Mouse (Mus musculus) kidney, postnatal 0 days (tissue): ENCODE results near the gene Creld1. TPM values are rescaled to one million over a fixed set of nuclear protein-coding genes. Genes with fewer than 3 reads are reported as not detected.

Source experiments
- ATAC-seq: fragments of 200-750 bp; cut with Nextera tagmentation; replicated peaks from 2 replicates; pipeline ENCODE4 v1.8.0; 2017; ENCODE audit warnings: low read depth, moderate number of reproducible peaks, moderate TSS enrichment, moderate library complexity; ENCODE audit not compliant: low FRiP score
- DNase-seq: peaks from one replicate; pipeline ENCODE4 v3.0.0-alpha.2; 2016; ENCODE audit warnings: low spot score
- H3K27ac ChIP-seq: fragments of 300-500 bp; sonication (generic); 2 replicates; pipeline ENCODE4 v1.5.1; 2014; ENCODE audit warnings: mild to moderate bottlenecking
- H3K27me3 ChIP-seq: fragments of 300-500 bp; sonication (generic); 2 replicates; pipeline ENCODE4 v1.6.1; 2014; ENCODE audit warnings: low read length, mixed read lengths; ENCODE audit not compliant: insufficient read depth
- H3K36me3 ChIP-seq: fragments of 300-500 bp; sonication (generic); 2 replicates; pipeline ENCODE4 v1.6.1; 2014; ENCODE audit warnings: low read length, mixed read lengths; ENCODE audit not compliant: insufficient read depth
- H3K4me1 ChIP-seq: fragments of 300-500 bp; sonication (generic); replicated peaks from 2 replicates; pipeline ENCODE4 v1.6.1; 2014; ENCODE audit warnings: antibody characterized with exemption, low read length, mixed read lengths; ENCODE audit not compliant: insufficient read depth
- H3K4me2 ChIP-seq: fragments of 300-500 bp; sonication (generic); 2 replicates; pipeline ENCODE4 v1.6.1; 2014; ENCODE audit warnings: mild to moderate bottlenecking, low read length, moderate library complexity, mixed read lengths
- H3K4me3 ChIP-seq: fragments of 300-500 bp; sonication (generic); replicated peaks from 2 replicates; pipeline ENCODE4 v1.5.1; 2014; ENCODE audit warnings: low read depth, low read length
- H3K9ac ChIP-seq: fragments of 300-500 bp; sonication (generic); 2 replicates; pipeline ENCODE4 v1.6.1; 2014; ENCODE audit warnings: low read depth, low read length
- H3K9me3 ChIP-seq: fragments of 300-500 bp; sonication (generic); replicated peaks from 2 replicates; pipeline ENCODE4 v1.6.1; 2016; ENCODE audit warnings: low read length, inconsistent platforms, mixed read lengths
- CTCF ChIP-seq: IDR thresholded peaks from 2 replicates; pipeline ENCODE4 v1.5.1; 2016; ENCODE audit warnings: antibody characterized with exemption, low read depth, mild to moderate bottlenecking, moderate library complexity
- WGBS: fragments of 180-500 bp; shearing (Covaris S2); extraction: QIAGEN DNeasy Blood & Tissue Kit; methylation state at CpG from one replicate; pipeline ENCODE4 v1.1.7; 2014; 5-methylcytosine and 5-hydroxymethylcytosine counted together
- polyA plus RNA-seq: library from polyadenylated mRNA; unstranded; fragments of >200 nt; fragmentation: Nextera tagmentation; extraction: Ambion mirVana; gene quantifications from 2 replicates; pipeline ENCODE4 v1.2.1, GENCODE M21; 2015

The Creld1 gene
- polyA plus RNA-seq, 1 experiment from 2014 or later, result 25.7 TPM

DNA sequence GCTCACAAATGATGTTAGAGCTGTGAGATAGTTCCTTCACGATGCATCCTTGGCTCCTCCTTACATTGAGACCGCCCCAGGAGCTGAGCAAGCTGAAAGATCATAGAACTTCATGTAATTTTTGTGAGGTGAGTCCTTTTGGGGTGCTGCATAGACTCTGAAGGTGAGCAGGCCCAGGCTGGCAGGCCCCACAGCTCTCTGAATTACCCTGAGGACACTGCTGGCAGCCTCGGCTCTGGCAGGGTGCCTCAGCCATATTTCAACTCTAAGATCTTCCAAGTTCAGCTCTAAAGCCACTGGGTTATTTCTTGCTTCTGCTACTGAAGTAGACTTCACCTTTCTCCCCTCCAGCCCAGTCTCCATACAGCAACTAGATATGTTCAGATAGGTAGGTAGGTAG lies 42.4 kb upstream of the Creld1 start:
- 86% methylated on average over 3 of the region's 3 CpGs for WGBS
- Histone ChIP-seq H3K27me3 (no peaks in the 10 kb centered on the region), H3K4me1 (no peaks in the 10 kb centered on the region), H3K4me2 (no peak overlapping the region), H3K27ac (no peak overlapping the region), H3K4me3 (no peak overlapping the region), H3K9ac (no peak overlapping the region), H3K36me3 (no peaks in the 10 kb centered on the region), H3K9me3 (no peaks in the 10 kb centered on the region)
- TF ChIP-seq CTCF, result no peak
- DNase-seq, result no peak
- ATAC-seq, result no peak

DNA sequence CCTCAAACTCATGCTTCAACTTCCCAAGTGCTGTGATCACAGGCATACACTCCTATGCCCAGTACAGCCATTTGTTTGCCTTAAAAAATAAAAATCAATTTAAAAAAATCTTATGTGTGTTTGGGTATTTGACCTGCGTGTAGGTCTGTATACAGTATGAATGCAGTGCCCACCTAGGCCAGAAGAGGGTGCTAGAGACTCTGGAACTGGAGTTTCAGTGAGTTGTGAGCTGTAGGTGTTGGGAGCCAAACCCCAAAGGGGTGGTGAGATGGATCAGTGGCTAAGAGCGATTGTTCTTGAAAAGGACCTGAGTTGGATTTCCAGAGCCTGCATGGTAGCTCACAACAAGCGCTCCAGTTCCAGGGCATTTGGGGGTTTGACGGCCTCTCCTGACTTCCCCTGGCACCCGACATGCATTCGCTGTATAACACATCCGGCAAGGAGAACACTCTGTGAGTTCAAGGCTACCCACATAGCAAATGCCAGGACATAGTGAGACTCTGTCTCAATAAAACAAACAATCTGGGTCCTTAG lies 41.9 kb upstream of the Creld1 start:
- 57% methylated on average over 7 of the region's 7 CpGs for WGBS
- H3K9me3 ChIP-seq, result no peaks in the 10 kb centered on the region

DNA sequence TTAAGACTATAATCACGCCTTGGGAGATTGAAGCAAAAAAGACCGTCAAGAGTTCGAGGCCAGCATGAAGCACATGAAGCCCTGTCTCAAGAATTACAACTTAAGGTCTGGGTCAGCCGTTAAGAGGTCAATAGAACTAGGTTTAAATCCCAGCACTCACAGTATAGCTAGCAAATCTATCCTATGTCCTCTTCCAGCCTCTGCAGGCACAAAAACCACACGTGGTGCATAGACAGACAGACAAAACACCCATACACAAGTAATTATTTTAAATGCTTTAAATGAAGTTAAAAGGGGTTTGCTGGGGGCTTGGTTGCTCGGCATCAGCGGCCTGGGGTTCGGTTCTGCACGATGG lies 41.0 kb upstream of the Creld1 start:
- H3K4me1 ChIP-seq, result no peaks in the 10 kb centered on the region
- peak overlapping the region; percentile 85 for H3K27ac ChIP-seq
- no peaks in the 10 kb centered on the region for H3K27me3 ChIP-seq
- H3K36me3 ChIP-seq, result peaks cover 5% of the 10 kb centered on the region; the same call in 1 of the 2 replicates
- TF ChIP-seq CTCF, result no peak
- H3K9ac ChIP-seq, result peak overlapping the region; percentile 96
- DNase-seq (no peak), ATAC-seq (no peak)
- peak overlapping the region; percentile 82 for H3K4me2 ChIP-seq
- peak overlapping the region; percentile 94 for H3K4me3 ChIP-seq
- no peaks in the 10 kb centered on the region for H3K9me3 ChIP-seq
- 39% methylated on average over 9 of the region's 9 CpGs for WGBS

More for the DNA sequence above, 41.9 kb upstream of the Creld1 start:
- no peak for ATAC-seq
- Histone ChIP-seq H3K27ac (no peak overlapping the region), H3K4me1 (no peaks in the 10 kb centered on the region), H3K4me3 (no peak overlapping the region), H3K27me3 (no peaks in the 10 kb centered on the region), H3K9ac (no peak overlapping the region), H3K36me3 (no peaks in the 10 kb centered on the region), H3K4me2 (no peak overlapping the region)
- DNase-seq, result peak; percentile 83
- peak; percentile 94 for TF ChIP-seq CTCF

DNA sequence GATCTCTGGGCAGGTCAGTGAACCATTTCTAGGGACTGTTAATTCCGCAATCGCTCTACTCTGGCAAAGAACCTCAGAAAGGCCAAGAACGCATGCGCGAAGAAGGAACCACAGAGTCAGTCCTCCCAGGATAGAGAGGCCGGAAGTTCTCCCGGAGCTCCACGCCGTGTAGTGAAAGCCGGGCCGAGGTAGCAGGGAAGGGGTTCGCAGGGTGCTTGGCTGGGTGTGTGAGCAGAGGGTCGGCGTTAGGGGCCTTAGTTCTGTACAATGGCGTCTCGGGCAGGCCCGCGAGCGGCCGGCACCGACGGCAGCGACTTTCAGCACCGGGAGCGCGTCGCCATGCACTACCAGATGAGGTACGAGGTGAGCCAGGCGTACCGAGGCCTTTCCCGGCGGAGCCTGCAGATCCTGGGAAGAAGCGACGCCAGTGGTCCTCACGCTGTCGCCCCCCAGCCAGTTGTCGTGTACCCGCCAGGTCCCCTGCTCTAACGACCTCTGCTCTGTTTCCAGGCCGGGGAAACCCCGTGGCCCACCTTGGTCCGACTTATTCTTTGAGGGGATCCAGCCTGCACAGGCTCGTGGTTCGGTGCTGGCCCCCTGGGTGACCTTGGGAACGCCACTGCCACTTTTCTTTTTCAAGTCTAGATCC lies 40.5 kb upstream of the Creld1 start, which contains the start of gene Jagn1:
Gene Jagn1, plus strand, starts transcription at position 128 of the 649 bp plus-strand sequence.
- H3K9me3 ChIP-seq, result no peaks in the 10 kb centered on the region
- under 1% methylated on average over 44 of the region's 45 CpGs for WGBS
- peak within 1 kb of the TSS; percentile 85 for H3K27ac ChIP-seq
- peak within 1 kb of the TSS; percentile 82 for H3K4me2 ChIP-seq
- ATAC-seq, result peak; percentile 78
- no peaks in the 10 kb centered on the region for H3K4me1 ChIP-seq
- no peaks in the 10 kb centered on the region for H3K27me3 ChIP-seq
- peak; percentile 97 for DNase-seq
- peak within 1 kb of the TSS; percentile 96 for H3K9ac ChIP-seq
- peaks cover 10% of the 10 kb centered on the region for H3K36me3 ChIP-seq
- H3K4me3 ChIP-seq, result peak within 1 kb of the TSS; percentile 94
- no peak for TF ChIP-seq CTCF

DNA sequence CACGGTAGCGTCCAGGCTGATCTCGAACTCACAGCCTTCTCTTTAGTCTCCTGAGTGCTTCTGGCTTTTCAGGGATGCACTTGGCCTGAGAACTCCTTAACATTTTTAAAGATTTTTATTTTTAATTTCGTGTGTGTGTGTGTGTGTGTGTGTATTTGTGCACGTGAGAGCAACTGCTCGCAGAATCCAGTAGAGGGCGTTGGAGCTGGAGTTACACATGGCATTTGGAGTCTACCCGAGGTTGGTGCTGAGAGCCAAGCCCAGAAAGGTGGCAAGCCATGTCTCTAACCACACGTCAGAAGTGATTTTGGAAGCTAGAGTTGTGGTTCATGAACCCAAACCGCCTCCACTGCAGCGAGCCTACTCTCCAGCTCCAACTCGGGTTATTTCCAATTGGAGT lies 40.0 kb upstream of the Creld1 start:
- peak overlapping the region; percentile 85 for H3K27ac ChIP-seq
- H3K9me3 ChIP-seq, result no peaks in the 10 kb centered on the region
- no peaks in the 10 kb centered on the region for H3K27me3 ChIP-seq
- no peaks in the 10 kb centered on the region for H3K4me1 ChIP-seq
- H3K36me3 ChIP-seq, result peaks cover 15% of the 10 kb centered on the region
- H3K9ac ChIP-seq, result peak overlapping the region; percentile 96
- peak overlapping the region; percentile 94 for H3K4me3 ChIP-seq
- WGBS, result 45% methylated on average over 12 of the region's 12 CpGs
- no peak for DNase-seq
- ATAC-seq, result no peak
- TF ChIP-seq CTCF, result peak; percentile 51
- H3K4me2 ChIP-seq, result peak overlapping the region; percentile 82

DNA sequence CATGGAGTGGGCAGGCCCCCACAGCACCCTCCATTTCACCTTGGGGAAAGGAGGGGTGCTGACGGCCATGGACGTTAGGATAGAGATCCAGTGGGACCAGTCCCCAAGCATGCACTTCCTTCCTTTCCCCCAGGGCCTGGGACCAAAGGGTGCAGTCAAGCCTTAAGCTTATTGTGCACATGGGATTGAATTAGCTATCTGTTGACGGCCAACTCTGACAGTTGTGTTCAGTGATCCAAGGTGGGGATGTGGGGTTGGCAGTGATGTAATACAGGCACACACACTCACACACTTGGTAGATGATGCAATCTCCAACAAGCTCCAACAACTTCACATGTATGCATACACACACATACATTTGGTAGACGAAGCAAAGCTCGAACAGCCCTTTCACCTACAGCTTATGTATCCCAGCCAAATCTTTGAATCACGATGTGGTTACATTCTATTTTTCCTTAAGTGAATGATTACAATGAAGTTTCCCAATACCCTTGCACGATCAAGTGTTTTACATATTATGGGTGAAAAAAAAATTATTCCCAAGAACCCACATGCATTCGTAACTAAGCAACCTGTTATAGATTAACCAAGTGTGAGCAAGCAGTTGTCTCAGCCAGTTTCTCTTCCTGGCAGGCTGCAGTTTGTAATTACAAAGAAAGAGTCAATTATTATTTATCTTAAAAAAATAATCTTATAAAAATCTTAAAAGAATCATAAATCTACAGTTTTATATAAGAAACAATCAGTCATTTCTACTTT lies 38.7 kb upstream of the Creld1 start:
- no peak overlapping the region for H3K9ac ChIP-seq
- peak; percentile 35; the same call in 1 of the 2 replicates for ATAC-seq
- peaks cover 19% of the 10 kb centered on the region for H3K36me3 ChIP-seq
- H3K4me1 ChIP-seq, result no peaks in the 10 kb centered on the region
- H3K9me3 ChIP-seq, result no peaks in the 10 kb centered on the region
- H3K27me3 ChIP-seq, result no peaks in the 10 kb centered on the region
- TF ChIP-seq CTCF, result no peak
- H3K4me2 ChIP-seq, result no peak overlapping the region
- DNase-seq, result no peak
- 62% methylated on average over 6 of the region's 8 CpGs for WGBS
- H3K27ac ChIP-seq, result peak overlapping the region; percentile 73
- H3K4me3 ChIP-seq, result no peak overlapping the region
